Mouse (Mus musculus): Measurements from ENCODE around the gene Elane. TPM values are rescaled to one million over a fixed set of nuclear protein-coding genes. Genes with fewer than 3 reads are reported as not detected.
"Not testable (repeated sequence)": the region's sequence is repeated elsewhere in the genome, so short reads cannot be mapped to it uniquely, and the experiment has no call there.

The Elane gene
- polyA plus RNA-seq, 1 experiment from 2014 or later, result 0.55 TPM

DNA sequence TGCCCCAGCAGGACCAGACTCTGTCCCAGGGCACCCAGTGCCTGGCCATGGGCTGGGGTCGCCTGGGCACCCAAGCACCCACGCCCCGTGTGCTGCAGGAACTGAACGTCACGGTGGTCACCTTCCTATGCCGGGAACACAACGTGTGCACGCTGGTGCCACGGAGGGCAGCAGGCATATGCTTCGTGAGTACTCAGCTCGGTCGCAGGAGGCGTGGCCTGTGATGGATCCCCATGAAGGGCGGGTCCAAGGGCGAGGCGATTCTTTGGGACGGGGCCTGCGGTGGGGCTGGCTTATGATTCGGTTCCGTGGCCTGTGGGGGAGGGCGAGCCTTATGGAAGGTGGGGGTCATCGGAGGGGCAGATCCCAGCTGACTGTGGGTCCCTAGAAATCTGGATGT, 4.1 kb upstream of the Elane start:
- Histone ChIP-seq H3K27ac (replicated peaks) (no peak overlapping the region), H3K27me3 (ENCODE audit: control insufficient read depth, insufficient read depth, low read length) (no peaks in the 10 kb centered on the region), H3K4me1 (replicated peaks; ENCODE audit: control insufficient read depth, insufficient read depth) (no peaks in the 10 kb centered on the region; the same call in none of the 2 replicates), H3K4me3 (ENCODE audit: low read depth, low read length) (no peak overlapping the region), H3K36me3 (ENCODE audit: control insufficient read depth, insufficient read depth, low read length) (no peaks in the 10 kb centered on the region), H3K9me3 (ENCODE audit: control insufficient read depth, low read length) (no peaks in the 10 kb centered on the region), H3K9ac (ENCODE audit: low read length) (0 out of 2 replicates have a peak overlapping the region, but pooled peaks have one; percentile 18), H3K4me2 (replicated peaks; ENCODE audit: low read depth) (peak overlapping the region; percentile 27; the same call in 1 of the 2 replicates)
- no peak for TF ChIP-seq EP300 (optimal IDR thresholded peaks at IDR 0.05)
- TF ChIP-seq CTCF (IDR thresholded peaks at IDR 0.05; ENCODE audit: low read depth), result no peak
- peak; percentile 36 for ATAC-seq (ENCODE audit: low FRiP score, low TSS enrichment)
- 9% methylated on average over 21 of the region's 22 CpGs for WGBS
- no peak for DNase-seq (ENCODE audit: low spot score)

DNA sequence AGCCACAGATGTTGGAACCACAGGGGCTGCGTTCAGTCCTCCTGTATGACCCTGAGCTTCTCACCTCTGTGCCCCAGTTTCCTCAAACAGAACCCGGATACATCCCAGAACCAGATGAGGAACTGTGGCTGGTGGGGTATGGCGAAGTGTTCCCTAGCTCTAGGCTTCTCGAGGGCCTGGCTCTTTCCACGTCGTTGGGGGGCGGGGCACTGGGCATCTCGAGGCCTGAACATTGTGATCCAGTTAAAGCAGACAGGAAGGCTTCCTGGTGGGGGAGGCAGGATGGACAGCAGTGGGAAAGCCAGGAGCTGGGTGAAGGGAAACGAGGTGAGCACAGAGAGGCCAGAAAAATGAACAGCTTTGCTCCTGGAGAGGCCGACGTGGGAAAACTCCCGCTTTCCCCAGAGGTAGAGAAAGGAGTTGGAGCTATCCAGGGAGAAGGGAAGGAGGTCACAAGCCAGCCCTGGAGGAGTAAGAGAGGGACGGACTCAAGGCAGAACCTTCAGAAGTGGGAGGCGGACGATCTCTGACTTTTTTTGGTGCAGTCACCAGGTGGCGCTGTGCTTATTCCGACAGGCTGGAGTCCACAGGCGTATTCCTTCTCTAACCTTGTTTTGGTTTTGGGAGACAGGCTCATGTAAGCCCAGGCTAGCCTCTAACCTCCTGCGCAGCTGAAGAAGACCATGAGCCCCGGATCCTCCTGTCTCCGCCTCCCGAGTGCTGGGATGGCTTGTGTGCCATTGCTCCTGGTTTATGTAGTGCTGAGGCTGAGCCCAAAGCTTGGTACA, 2.6 kb upstream of the Elane start:
- TF ChIP-seq EP300 (optimal IDR thresholded peaks at IDR 0.05) (no peak), CTCF (IDR thresholded peaks at IDR 0.05; ENCODE audit: low read depth) (peak; percentile 83)
- Histone ChIP-seq H3K4me2 (replicated peaks; ENCODE audit: low read depth) (no peak overlapping the region), H3K27me3 (ENCODE audit: control insufficient read depth, insufficient read depth, low read length) (no peaks in the 10 kb centered on the region), H3K9me3 (ENCODE audit: control insufficient read depth, low read length) (no peaks in the 10 kb centered on the region), H3K4me1 (replicated peaks; ENCODE audit: control insufficient read depth, insufficient read depth) (no peaks in the 10 kb centered on the region; the same call in none of the 2 replicates), H3K27ac (replicated peaks) (no peak overlapping the region), H3K4me3 (ENCODE audit: low read depth, low read length) (no peak overlapping the region), H3K9ac (ENCODE audit: low read length) (no peak overlapping the region), H3K36me3 (ENCODE audit: control insufficient read depth, insufficient read depth, low read length) (no peaks in the 10 kb centered on the region)
- ATAC-seq (ENCODE audit: low FRiP score, low TSS enrichment), result peak; percentile 53
- WGBS, result 23% methylated on average over 22 of the region's 22 CpGs
- peak; percentile 84 for DNase-seq (ENCODE audit: low spot score)

DNA sequence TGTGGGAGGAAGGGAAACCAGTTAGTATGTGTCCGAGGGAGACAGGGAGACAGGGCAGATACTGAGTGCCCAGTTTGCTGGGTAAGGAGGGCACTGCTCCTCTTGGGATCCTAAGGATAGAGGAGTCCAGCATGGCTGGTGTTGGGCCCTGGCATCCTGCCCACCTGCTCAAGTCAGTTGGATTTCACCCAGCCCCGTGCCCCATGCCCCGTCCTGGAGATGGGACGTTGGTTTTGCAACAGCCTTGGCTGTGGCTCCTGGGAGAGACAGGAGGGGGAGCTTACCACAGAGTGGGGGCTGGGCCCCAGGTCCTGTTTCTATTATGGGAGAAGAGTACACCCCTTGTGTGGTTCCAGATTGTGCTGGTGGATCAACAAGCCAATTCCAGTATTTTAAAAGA, 1.6 kb upstream of the Elane start:
- no peak for DNase-seq (ENCODE audit: low spot score)
- 46% methylated on average over 3 of the region's 4 CpGs for WGBS
- no peak overlapping the region for H3K27ac ChIP-seq (replicated peaks)

DNA sequence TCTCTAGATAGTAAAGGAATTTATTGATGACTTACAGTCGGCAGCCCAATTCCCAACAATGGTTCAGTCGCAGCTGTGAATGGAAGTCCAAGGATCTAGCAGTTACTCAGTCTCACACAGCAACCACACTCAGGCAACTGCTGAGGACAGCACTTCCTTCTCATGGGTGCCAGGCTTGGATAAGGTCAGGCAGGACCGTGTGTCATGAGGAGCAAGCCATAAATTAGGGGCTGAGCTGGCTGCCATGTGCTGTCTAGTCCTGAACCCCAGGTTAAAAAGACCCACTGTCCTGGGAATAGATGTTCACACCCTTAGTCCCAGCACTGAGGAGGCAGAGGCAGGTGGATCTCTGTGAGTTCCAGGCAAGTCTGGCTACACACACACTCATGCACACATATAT, 1.1 kb upstream of the Elane start:
- not testable (repeated sequence) for H3K36me3 ChIP-seq (ENCODE audit: control insufficient read depth, insufficient read depth, low read length); DNase-seq (ENCODE audit: low spot score); H3K9me3 ChIP-seq (ENCODE audit: control insufficient read depth, low read length); H3K4me3 ChIP-seq (ENCODE audit: low read depth, low read length); H3K9ac ChIP-seq (ENCODE audit: low read length); ATAC-seq (ENCODE audit: low FRiP score, low TSS enrichment); H3K27me3 ChIP-seq (ENCODE audit: control insufficient read depth, insufficient read depth, low read length); H3K4me2 ChIP-seq (replicated peaks; ENCODE audit: low read depth); H3K27ac ChIP-seq (replicated peaks); H3K4me1 ChIP-seq (replicated peaks; ENCODE audit: control insufficient read depth, insufficient read depth)
- 65% methylated on average over 3 of the region's 3 CpGs for WGBS

More for the DNA sequence above, 1.6 kb upstream of the Elane start:
- no peak overlapping the region for H3K4me2 ChIP-seq (replicated peaks; ENCODE audit: low read depth)
- no peaks in the 10 kb centered on the region for H3K9me3 ChIP-seq (ENCODE audit: control insufficient read depth, low read length)
- no peak overlapping the region; the same call in 1 of the 2 replicates for H3K9ac ChIP-seq (ENCODE audit: low read length)
- no peaks in the 10 kb centered on the region for H3K27me3 ChIP-seq (ENCODE audit: control insufficient read depth, insufficient read depth, low read length)
- no peak overlapping the region for H3K4me3 ChIP-seq (ENCODE audit: low read depth, low read length)
- H3K4me1 ChIP-seq (replicated peaks; ENCODE audit: control insufficient read depth, insufficient read depth), result no peaks in the 10 kb centered on the region; the same call in none of the 2 replicates
- no peak for TF ChIP-seq CTCF (IDR thresholded peaks at IDR 0.05; ENCODE audit: low read depth)
- no peak for TF ChIP-seq EP300 (optimal IDR thresholded peaks at IDR 0.05)
- H3K36me3 ChIP-seq (ENCODE audit: control insufficient read depth, insufficient read depth, low read length), result no peaks in the 10 kb centered on the region
- ATAC-seq (ENCODE audit: low FRiP score, low TSS enrichment), result no peak

DNA sequence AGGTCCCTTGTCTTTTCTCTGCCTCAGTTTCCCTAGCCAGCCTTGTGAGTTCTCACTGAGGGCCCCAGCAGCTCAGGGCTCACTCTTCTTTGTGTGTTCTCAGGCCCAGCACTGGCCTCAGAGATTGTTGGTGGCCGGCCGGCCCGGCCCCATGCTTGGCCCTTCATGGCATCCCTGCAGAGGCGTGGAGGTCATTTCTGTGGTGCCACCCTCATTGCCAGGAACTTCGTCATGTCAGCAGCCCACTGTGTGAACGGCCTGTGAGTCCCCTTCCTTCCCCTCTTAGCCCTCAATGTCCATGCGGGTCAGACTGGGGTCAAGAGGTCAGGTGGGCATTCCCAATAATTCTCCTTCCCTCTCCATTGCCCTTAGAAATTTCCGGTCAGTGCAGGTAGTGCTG, 564 bp downstream of the Elane start:
- ATAC-seq (ENCODE audit: low FRiP score, low TSS enrichment) (no peak), DNase-seq (ENCODE audit: low spot score) (no peak)
- H3K36me3 ChIP-seq (ENCODE audit: control insufficient read depth, insufficient read depth, low read length), result no peaks in the 10 kb centered on the region
- no peak overlapping the region for H3K4me2 ChIP-seq (replicated peaks; ENCODE audit: low read depth)
- H3K27ac ChIP-seq (replicated peaks), result no peak overlapping the region
- no peak for TF ChIP-seq CTCF (IDR thresholded peaks at IDR 0.05; ENCODE audit: low read depth)
- TF ChIP-seq EP300 (optimal IDR thresholded peaks at IDR 0.05), result no peak
- 69% methylated on average over 8 of the region's 8 CpGs for WGBS
- no peak overlapping the region for H3K9ac ChIP-seq (ENCODE audit: low read length)
- H3K27me3 ChIP-seq (ENCODE audit: control insufficient read depth, insufficient read depth, low read length), result no peaks in the 10 kb centered on the region
- H3K4me1 ChIP-seq (replicated peaks; ENCODE audit: control insufficient read depth, insufficient read depth), result no peaks in the 10 kb centered on the region; the same call in none of the 2 replicates
- H3K4me3 ChIP-seq (ENCODE audit: low read depth, low read length), result no peak overlapping the region
- H3K9me3 ChIP-seq (ENCODE audit: control insufficient read depth, low read length), result no peaks in the 10 kb centered on the region

DNA sequence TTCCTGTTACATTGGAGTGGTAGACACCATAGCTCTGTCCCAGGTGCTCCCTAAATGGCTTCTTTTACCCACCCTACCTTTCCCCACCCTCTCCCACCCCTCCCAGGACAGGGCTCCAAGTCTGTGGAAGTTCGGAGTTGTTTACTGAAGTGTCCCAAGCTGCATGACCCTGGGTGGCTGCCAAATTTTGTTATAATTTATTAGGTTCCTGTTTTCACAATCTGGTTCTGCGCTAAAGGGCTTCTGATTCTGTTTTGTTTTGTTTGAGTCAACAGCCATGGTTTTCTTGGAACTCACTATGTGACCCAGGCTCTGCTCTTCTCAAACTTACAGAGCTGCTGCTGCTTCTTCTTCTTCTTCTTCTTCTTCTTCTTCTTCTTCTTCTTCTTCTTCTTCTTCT, 3.3 kb downstream of the Elane start:
- DNase-seq (ENCODE audit: low spot score) (no peak), ATAC-seq (ENCODE audit: low FRiP score, low TSS enrichment) (no peak)
- Histone ChIP-seq H3K4me3 (ENCODE audit: low read depth, low read length) (no peak overlapping the region), H3K9me3 (ENCODE audit: control insufficient read depth, low read length) (no peaks in the 10 kb centered on the region), H3K4me1 (replicated peaks; ENCODE audit: control insufficient read depth, insufficient read depth) (no peaks in the 10 kb centered on the region; the same call in 1 of the 2 replicates), H3K27me3 (ENCODE audit: control insufficient read depth, insufficient read depth, low read length) (no peaks in the 10 kb centered on the region), H3K36me3 (ENCODE audit: control insufficient read depth, insufficient read depth, low read length) (0 out of 2 replicates have a peak, but pooled peaks cover 2% of the 10 kb centered on the region), H3K27ac (replicated peaks) (no peak overlapping the region), H3K4me2 (replicated peaks; ENCODE audit: low read depth) (no peak overlapping the region), H3K9ac (ENCODE audit: low read length) (no peak overlapping the region)
- no peak for TF ChIP-seq CTCF (IDR thresholded peaks at IDR 0.05; ENCODE audit: low read depth)
- no peak for TF ChIP-seq EP300 (optimal IDR thresholded peaks at IDR 0.05)
- 41% methylated on average over 2 of the region's 2 CpGs for WGBS
